In the genomic region with DNA sequence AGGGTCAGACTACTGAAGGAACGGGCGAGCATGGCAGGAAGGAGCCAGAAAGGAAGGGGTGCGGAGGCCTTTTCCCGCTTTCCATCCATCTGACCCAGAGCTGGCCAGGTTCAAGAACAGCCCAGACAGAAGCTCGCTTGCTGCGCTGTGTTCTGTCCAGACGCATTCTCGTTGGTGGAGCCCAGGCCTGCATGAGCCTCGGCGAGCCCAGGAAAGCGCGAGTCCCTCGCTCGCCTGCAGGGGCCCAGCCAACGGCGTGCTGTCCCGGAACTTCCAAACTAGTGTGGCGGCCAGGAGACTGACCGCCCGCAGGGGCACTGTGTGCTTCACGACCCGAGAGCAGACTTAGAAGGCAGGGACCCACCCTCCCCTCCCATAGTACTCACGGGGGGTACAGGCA, we compare ENCODE assay signal across 8 mouse cellular contexts. TPM values are rescaled to one million over a fixed set of nuclear protein-coding genes. Genes with fewer than 3 reads are reported as not detected.
DNase-seq lines count a peak whose midpoint lies in the region; ATAC-seq lines count a peak whose summit lies in the region.

No protein-coding gene starts in this region.

- H3K4me2 ChIP-seq in midbrain, embryonic 12.5 days (replicated peaks), result peak overlapping the region; percentile 66

- no peaks in the 10 kb centered on the region for H3K9me3 ChIP-seq in midbrain, embryonic 12.5 days

- peaks cover 33% of the 10 kb centered on the region for H3K4me1 ChIP-seq in midbrain, embryonic 12.5 days

- 0% methylated on average over 23 of the region's 23 CpGs for whole genome bisulfite sequencing in midbrain, embryonic 12.5 days

- H3K4me3 ChIP-seq in midbrain, embryonic 12.5 days, result peak overlapping the region; percentile 53

- H3K9ac ChIP-seq in midbrain, embryonic 12.5 days (replicated peaks), result peak overlapping the region; percentile 59

- H3K27me3 ChIP-seq in midbrain, embryonic 12.5 days, result peaks cover 90% of the 10 kb centered on the region

- peak overlapping the region; percentile 73 for H3K27ac ChIP-seq in midbrain, embryonic 12.5 days (replicated peaks)

- peak; percentile 36 for ATAC-seq in granulocyte monocyte progenitor cell, adult 5-6 weeks (replicated peaks; ENCODE audit: poor library complexity, severe bottlenecking)
- peak; percentile 48; the same call in 1 of the 2 replicates for ATAC-seq in midbrain, embryonic 12.5 days (ENCODE audit: low FRiP score, low read depth)

- no peaks in the 10 kb centered on the region for H3K36me3 ChIP-seq in midbrain, embryonic 12.5 days

- peak; percentile 37 to 45 for DNase-seq in cerebellum, postnatal 10 days
- no peak for DNase-seq in cerebellum, postnatal 25 days
- peak; percentile 62 for DNase-seq in ZHBTc4 (ENCODE audit: low read depth, low spot score)
- peak; percentile 71 to 82 for DNase-seq in kidney, postnatal 4 days
- no peak for DNase-seq in left cerebral cortex, adult 11 months (ENCODE audit: low spot score)
- DNase-seq in thymus, postnatal 25 days, result no peak

RNA-seq across cellular contexts. Expression of a gene that starts 1.6 kb away (rescaled TPM):
- total RNA-seq in granulocyte monocyte progenitor cell, adult 5-6 weeks (2014; fragmentation: Nextera tagmentation), result not detected in 2 replicates
- total RNA-seq in granulocyte monocyte progenitor cell, adult 5-6 weeks (2017), result not detected in 2 replicates
- 6.0 and 7.8 TPM in 2 replicates for polyA plus RNA-seq in midbrain, embryonic 12.5 days (2016; fragmentation: Nextera tagmentation; extraction: Ambion mirVana)

Comparison
In these comparisons a context has a peak if more than half of its experiments do, and no peak if none do; other contexts are left out.
1. DNase-seq: peak in cerebellum, postnatal 10 days (2 of 2), ZHBTc4 (single experiment) and kidney, postnatal 4 days (2 of 2); none in cerebellum, postnatal 25 days (0 of 2), left cerebral cortex, adult 11 months (single experiment) and thymus, postnatal 25 days (single experiment).